Mouse (Mus musculus) intestine, embryonic 14.5 days (tissue): ENCODE measurements around the gene Cdk5r2. TPM values are rescaled to one million over a fixed set of nuclear protein-coding genes. Genes with fewer than 3 reads are reported as not detected.
A peak's percentile ranks its signal among the peaks of the same experiment; 100 is the strongest.

Experiments
- ATAC-seq: fragments of 200-750 bp; cut with Nextera tagmentation; replicated peaks from 2 replicates; pipeline ENCODE4 v1.8.0; 2017; ENCODE audit warnings: low read depth, moderate number of reproducible peaks, moderate TSS enrichment, moderate library complexity; ENCODE audit not compliant: low FRiP score, low TSS enrichment
- DNase-seq: peaks from one replicate; pipeline ENCODE4 v3.0.0-alpha.2; 2018; ENCODE audit warnings: low spot score
- H3K27ac ChIP-seq: fragments of 300-500 bp; sonication (generic); 2 replicates; pipeline ENCODE4 v1.5.1; 2014; ENCODE audit warnings: low read depth, mild to moderate bottlenecking, control low read depth
- H3K27me3 ChIP-seq: fragments of 300-500 bp; sonication (generic); replicated peaks from 2 replicates; pipeline ENCODE4 v1.6.1; 2014; ENCODE audit warnings: low read length, control low read depth; ENCODE audit not compliant: control insufficient read depth, insufficient read depth
- H3K36me3 ChIP-seq: fragments of 300-500 bp; sonication (generic); 2 replicates; pipeline ENCODE4 v1.6.1; 2014; ENCODE audit warnings: low read length, control low read depth; ENCODE audit not compliant: control insufficient read depth, insufficient read depth
- H3K4me1 ChIP-seq: fragments of 300-500 bp; sonication (generic); replicated peaks from 2 replicates; pipeline ENCODE4 v1.6.1; 2014; ENCODE audit warnings: low read length, control low read depth, mixed read lengths; ENCODE audit not compliant: control insufficient read depth, insufficient read depth
- H3K4me2 ChIP-seq: fragments of 300-500 bp; sonication (generic); 2 replicates; pipeline ENCODE4 v1.6.1; 2014; ENCODE audit warnings: low read length
- H3K4me3 ChIP-seq: fragments of 300-500 bp; sonication (generic); 2 replicates; pipeline ENCODE4 v1.5.1; 2014; ENCODE audit warnings: low read depth, low read length, control low read depth, mixed read lengths
- H3K9ac ChIP-seq: fragments of 300-500 bp; sonication (generic); 2 replicates; pipeline ENCODE4 v1.6.1; 2014; ENCODE audit warnings: mild to moderate bottlenecking, low read length
- H3K9me3 ChIP-seq: fragments of 300-500 bp; sonication (generic); 2 replicates; pipeline ENCODE4 v1.6.1; 2016; ENCODE audit warnings: low read length, control low read depth; ENCODE audit not compliant: control insufficient read depth
- WGBS: fragments of 180-500 bp; shearing (Covaris S2); extraction: QIAGEN DNeasy Blood & Tissue Kit; methylation state at CpG from one replicate; pipeline ENCODE4 v1.1.7; 2014; 5-methylcytosine and 5-hydroxymethylcytosine counted together
- polyA plus RNA-seq: library from polyadenylated mRNA; unstranded; fragments of >200 nt; fragmentation: Nextera tagmentation; extraction: Ambion mirVana; gene quantifications from 2 replicates; pipeline ENCODE4 v1.2.1, GENCODE M21; 2014

The Cdk5r2 gene
- polyA plus RNA-seq, 1 experiment from 2014 or later: 0.28 TPM

DNA sequence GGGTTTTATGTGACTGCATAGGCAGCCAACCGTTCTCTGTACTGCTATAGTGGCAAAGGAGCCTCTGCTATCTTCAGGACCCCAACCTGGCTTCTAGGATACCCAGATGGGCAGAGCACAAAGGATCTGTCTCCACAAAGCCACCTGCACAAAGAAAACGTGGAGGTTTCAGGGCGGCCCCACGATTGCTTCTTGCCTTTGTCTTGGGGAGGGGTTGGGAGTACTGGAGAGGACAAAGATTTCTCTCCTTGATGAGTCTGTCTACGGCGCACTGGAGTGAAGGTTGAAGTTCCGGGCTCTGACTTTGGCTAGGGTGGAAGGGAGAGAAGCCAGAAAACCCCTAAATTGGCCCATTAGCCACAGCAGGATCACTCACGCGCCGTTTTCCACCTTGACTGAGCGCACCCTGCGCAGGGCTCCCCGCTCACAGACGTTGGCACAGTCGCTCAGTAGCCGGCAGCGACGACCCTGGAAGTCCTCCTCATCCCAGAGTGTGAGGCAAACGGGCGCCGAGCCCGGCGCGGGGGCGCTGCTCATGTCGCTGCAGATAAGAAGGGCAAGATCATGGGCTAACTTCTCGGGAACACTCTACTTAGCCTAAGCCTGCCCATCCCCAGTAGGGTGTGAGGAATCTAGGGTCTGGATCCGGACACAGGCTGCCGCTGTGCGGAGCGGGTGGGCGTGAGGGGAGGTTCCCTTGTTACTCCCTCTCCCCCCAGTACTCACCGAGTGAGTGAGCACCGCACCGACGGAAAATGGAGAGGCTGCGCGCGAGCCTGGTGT lies 37.8 kb downstream of the Cdk5r2 start:
- H3K4me3 ChIP-seq: 0 out of 2 replicates have a peak overlapping the region, but pooled peaks have one; percentile 2
- no peaks in the 10 kb centered on the region for H3K9me3 ChIP-seq
- no peaks in the 10 kb centered on the region for H3K4me1 ChIP-seq
- H3K9ac ChIP-seq: no peak overlapping the region
- H3K27ac ChIP-seq: no peak overlapping the region
- H3K36me3 ChIP-seq: no peaks in the 10 kb centered on the region
- DNase-seq (no peak), ATAC-seq (0 out of 2 replicates have a peak, but pooled peaks have one; percentile 5)
- peak overlapping the region; percentile 18; the same call in 1 of the 2 replicates for H3K4me2 ChIP-seq
- WGBS: 2% methylated on average over 39 of the region's 39 CpGs
- peaks cover 88% of the 10 kb centered on the region for H3K27me3 ChIP-seq

DNA sequence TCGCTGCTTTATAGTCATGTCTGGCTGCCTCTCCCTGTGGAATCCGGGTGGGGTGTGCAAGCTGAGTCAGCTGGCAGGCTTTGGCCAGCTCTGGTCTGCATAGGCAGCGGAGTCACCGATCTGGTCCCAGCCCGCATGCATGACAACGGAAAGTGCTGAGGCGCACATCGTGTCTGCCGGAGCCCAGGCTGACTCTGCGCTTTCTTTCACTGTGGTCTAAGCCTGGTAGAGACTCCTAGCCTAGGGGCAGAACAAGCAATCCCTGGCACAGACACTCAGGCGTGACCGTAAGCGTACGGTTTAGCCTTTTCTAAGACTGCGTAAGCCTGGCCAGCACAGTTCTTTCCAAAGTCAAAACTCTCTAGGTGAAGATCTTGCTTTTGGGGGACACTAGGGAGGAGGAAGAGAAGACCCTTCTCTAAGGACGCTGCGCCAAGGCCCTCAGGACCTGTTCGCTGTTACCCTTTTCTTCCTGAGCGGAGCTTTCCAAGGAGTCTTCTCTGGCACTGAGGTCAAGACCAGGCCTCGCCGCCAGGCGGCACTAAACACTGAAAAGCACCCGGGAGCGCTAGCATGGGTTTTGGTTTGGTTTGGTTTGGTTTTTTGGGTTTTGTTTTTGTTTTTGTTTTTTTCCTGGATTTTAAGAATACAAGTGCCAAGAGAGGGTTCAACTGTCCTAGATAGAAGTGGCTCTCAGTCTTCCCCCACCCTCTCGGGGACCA lies 38.6 kb downstream of the Cdk5r2 start, which contains the start of gene Cryba2:
Gene Cryba2 (minus strand): TSS at position 10 of the 722 bp plus-strand sequence.
- WGBS: 5% methylated on average over 25 of the region's 25 CpGs
- H3K27me3 ChIP-seq: peaks cover 82% of the 10 kb centered on the region
- H3K27ac ChIP-seq: no peak within 1 kb of the TSS
- no peaks in the 10 kb centered on the region for H3K36me3 ChIP-seq
- H3K4me1 ChIP-seq: peaks cover 6% of the 10 kb centered on the region; the same call in 1 of the 2 replicates
- peak within 1 kb of the TSS; percentile 18; the same call in 1 of the 2 replicates for H3K4me2 ChIP-seq
- ATAC-seq: 0 out of 2 replicates have a peak, but pooled peaks have one; percentile 26
- H3K9ac ChIP-seq: no peak within 1 kb of the TSS
- H3K4me3 ChIP-seq: 0 out of 2 replicates have a peak within 1 kb of the TSS, but pooled peaks have one; percentile 2
- no peaks in the 10 kb centered on the region for H3K9me3 ChIP-seq
- peak; percentile 83 for DNase-seq

DNA sequence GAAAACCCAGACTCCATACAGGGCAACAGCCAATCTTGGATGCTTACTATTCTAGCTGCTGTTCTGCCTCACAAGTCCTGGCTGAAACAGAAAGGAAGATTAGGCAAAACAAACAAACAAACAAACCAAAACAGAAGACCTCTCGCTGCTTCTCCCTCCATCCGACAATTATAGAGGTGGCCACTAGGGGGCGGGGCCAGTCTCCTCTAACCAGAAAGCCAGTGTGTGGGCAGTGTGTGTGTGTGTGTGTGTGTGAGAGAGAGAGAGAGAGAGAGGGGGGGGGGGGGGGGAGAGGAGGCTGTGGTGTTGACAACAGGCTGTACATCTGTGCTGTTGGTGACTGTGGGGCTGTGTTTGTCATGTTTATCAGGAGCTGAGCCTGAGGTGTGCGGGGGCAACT lies 40.2 kb downstream of the Cdk5r2 start:
- DNase-seq (peak; percentile 84), ATAC-seq (no peak)
- Histone ChIP-seq H3K4me3 (no peak overlapping the region), H3K27ac (no peak overlapping the region), H3K27me3 (peaks cover 81% of the 10 kb centered on the region), H3K4me2 (no peak overlapping the region), H3K4me1 (peaks cover 12% of the 10 kb centered on the region; the same call in 1 of the 2 replicates), H3K9me3 (no peaks in the 10 kb centered on the region), H3K36me3 (no peaks in the 10 kb centered on the region), H3K9ac (no peak overlapping the region)
- 15% methylated on average over 4 of the region's 4 CpGs for WGBS

DNA sequence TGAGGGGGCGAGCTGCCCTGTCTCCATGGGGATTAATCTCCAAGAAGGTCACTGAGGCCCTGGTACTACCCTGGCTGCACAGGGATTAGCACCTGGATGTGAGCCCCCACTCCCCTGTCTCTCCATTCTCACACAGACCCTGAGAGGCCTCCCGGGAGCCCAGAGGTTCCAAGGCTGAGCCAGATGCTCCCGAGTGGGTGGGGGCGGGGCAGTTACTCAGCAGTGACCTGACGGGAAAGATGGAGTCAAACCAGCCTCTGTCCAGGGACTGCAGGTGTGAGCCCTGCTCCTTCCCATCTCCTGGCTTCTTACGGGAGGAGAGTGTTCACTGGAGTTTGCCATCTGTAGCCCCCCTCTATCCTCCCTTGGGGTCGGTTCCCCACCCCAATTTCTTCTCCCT lies 43.2 kb downstream of the Cdk5r2 start:
- Histone ChIP-seq H3K4me2 (no peak overlapping the region), H3K9me3 (no peaks in the 10 kb centered on the region), H3K4me1 (peaks cover 16% of the 10 kb centered on the region; the same call in 1 of the 2 replicates), H3K27me3 (peaks cover 81% of the 10 kb centered on the region), H3K36me3 (no peaks in the 10 kb centered on the region), H3K9ac (no peak overlapping the region), H3K4me3 (no peak overlapping the region), H3K27ac (no peak overlapping the region)
- no peak for ATAC-seq
- no peak for DNase-seq
- WGBS: 3% methylated on average over 7 of the region's 7 CpGs

DNA sequence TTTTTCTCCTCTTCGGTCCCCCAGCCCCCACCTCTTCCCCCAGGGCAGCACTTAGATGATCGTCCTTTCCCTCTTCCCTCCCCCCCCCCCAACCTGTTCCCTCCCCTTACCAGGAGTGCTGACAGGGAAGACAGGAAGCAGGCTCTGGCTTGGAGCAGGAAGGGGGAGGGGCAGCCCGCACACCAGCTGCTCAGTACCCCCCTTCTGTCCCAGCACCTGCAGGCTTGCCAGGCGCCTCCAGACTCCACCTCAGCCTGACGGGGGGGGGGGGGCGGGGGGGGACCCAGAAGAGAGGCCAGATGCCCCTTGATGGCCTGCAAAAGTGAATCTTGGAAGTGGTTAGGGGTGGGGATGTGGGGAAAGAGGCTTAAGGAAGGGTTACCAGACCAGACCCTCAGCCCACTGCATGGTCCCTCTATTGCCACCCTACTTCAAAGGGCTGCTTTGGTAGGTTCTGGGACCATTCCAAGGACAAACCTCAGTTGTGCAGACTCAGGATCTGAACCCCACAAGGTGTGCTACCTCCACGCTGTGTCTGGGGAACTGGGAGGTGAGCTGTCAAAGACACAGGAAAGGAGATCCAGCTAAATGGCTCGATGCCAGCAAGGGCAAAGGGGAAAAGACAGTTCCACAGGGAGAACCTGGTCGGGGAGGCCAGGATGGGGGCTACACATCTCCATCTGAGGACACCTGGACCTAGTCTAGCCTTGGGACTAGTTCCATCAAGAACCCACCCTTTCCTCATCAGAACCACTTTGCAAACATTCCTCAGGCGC lies 44.1 kb downstream of the Cdk5r2 start:
- H3K27ac ChIP-seq: no peak overlapping the region
- H3K27me3 ChIP-seq: peaks cover 74% of the 10 kb centered on the region
- peak; percentile 65 for DNase-seq

DNA sequence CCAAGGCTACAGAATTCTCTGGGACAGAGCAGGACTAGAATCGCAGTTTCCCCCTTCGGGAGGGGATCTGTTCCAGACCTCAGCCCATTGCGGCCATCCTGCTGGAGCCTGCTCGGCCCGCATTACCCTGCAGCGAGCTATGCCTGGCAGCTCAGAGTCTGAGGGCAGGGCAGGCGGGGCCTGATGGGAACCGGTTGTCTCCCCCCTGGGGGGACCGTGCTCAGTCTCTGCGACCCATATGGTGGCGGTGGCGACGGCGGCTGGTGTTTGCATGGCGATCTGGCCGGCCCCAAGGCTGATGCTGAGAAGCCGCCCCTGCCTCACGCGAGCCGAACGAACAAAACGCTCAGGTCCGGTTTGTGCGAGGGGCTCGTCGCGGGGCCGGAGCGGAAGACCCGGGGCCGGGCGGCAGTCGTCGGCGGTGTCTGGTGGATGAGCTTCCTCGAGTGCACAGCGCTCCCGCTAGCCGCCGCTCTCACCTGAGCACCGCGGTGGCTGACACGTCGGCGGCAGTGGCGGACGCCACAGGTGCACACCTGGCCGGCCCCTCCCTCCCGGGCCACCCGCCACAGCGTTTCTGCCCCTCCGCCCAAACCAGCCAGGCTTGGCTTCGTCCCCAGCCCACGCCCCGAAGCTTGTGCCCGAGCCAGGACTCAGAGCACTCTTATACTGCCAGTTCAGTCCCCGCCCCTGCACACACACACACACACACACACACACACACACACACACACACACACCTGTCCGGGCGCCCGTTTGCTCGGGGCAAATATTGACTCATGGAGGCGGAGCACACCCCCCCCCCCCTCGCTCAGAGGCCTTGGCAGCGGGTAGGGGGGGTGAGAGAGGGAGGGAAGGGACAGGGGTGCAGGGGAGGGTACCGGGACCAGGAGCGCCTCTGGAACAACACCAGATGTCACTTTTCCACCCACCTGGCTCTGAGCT lies 45.9 kb downstream of the Cdk5r2 start:
- Histone ChIP-seq H3K27ac (no peak overlapping the region), H3K4me1 (peaks cover 16% of the 10 kb centered on the region; the same call in 1 of the 2 replicates), H3K36me3 (no peaks in the 10 kb centered on the region), H3K4me3 (peak overlapping the region; percentile 31), H3K9me3 (no peaks in the 10 kb centered on the region), H3K9ac (peak overlapping the region; percentile 29; the same call in 1 of the 2 replicates), H3K4me2 (peak overlapping the region; percentile 56), H3K27me3 (peaks cover 64% of the 10 kb centered on the region)
- 1% methylated on average over 65 of the region's 66 CpGs for WGBS
- ATAC-seq (peak; percentile 84), DNase-seq (peak; percentile 75)

More for the DNA sequence above, 44.1 kb downstream of the Cdk5r2 start:
- Histone ChIP-seq H3K4me3 (no peak overlapping the region), H3K9me3 (no peaks in the 10 kb centered on the region), H3K9ac (no peak overlapping the region), H3K4me1 (peaks cover 16% of the 10 kb centered on the region; the same call in 1 of the 2 replicates), H3K4me2 (no peak overlapping the region), H3K36me3 (no peaks in the 10 kb centered on the region)
- no peak for ATAC-seq
- 14% methylated on average over 7 of the region's 10 CpGs for WGBS

DNA sequence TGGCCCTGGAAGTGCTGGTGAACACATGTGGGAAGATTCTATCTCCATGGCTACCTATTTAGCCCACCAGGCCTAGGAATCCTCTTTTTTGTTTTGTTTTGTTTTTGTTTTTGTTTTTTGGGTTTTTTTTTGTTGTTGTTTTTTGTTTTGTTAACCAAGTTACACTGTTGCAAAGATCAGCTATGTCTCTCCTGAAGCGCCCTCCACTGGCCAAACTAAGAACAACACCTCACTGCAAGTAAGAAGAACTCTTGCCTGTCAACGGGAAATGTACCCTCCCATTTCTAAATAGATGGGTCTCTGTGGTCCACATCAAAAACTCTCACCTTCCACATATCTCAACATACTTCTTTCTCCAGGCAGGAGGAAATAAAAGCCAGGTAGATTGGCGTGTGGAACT lies 47.0 kb downstream of the Cdk5r2 start:
- ATAC-seq (no peak), DNase-seq (peak; percentile 84)
- Histone ChIP-seq H3K4me2 (no peak overlapping the region), H3K9ac (no peak overlapping the region), H3K4me3 (no peak overlapping the region), H3K4me1 (peaks cover 16% of the 10 kb centered on the region; the same call in 1 of the 2 replicates), H3K9me3 (no peaks in the 10 kb centered on the region), H3K36me3 (no peaks in the 10 kb centered on the region), H3K27ac (no peak overlapping the region), H3K27me3 (peaks cover 54% of the 10 kb centered on the region)
- 7% methylated on average over 3 of the region's 3 CpGs for WGBS
